Mouse (Mus musculus): ENCODE data around the gene Zcchc4.

GRCm38 (mm10) chr5:52812456-52812855 is 37.2 kb downstream of the Zcchc4 start:
- TF ChIP-seq EP300 (IDR thresholded peaks at IDR 0.05; ENCODE audit: low read depth) (no peak), CTCF (IDR thresholded peaks at IDR 0.05; ENCODE audit: low read depth) (no peak)
